Mouse (Mus musculus) granulocyte monocyte progenitor cell, adult 5-6 weeks (primary cell): ENCODE measurements around the gene Prkaa1. TPM values are rescaled to one million over a fixed set of nuclear protein-coding genes. Genes with fewer than 3 reads are reported as not detected.

Experiments used
- ATAC-seq: replicated peaks from 2 replicates; pipeline ENCODE4 v1.8.0; 2016; ENCODE audit warnings: mild to moderate bottlenecking, moderate TSS enrichment, inconsistent platforms; ENCODE audit not compliant: poor library complexity, severe bottlenecking
- total RNA-seq, 2 experiments: library from RNA; stranded (forward) in 1 of 2; stranded (reverse) in 1 of 2; fragments of 200-712, 200-1000 nt in 1 of 2; fragments of >200 nt in 1 of 2; fragmentation: Nextera tagmentation in 1 of 2; gene quantifications; 2 replicates each; pipeline ENCODE4 v1.2.3; 2014 to 2017

Gene Prkaa1
- total RNA-seq (2014; fragmentation: Nextera tagmentation) = 19.1 and 19.2 TPM in 2 replicates
- 19.2 and 21.1 TPM in 2 replicates for total RNA-seq (2017)

DNA sequence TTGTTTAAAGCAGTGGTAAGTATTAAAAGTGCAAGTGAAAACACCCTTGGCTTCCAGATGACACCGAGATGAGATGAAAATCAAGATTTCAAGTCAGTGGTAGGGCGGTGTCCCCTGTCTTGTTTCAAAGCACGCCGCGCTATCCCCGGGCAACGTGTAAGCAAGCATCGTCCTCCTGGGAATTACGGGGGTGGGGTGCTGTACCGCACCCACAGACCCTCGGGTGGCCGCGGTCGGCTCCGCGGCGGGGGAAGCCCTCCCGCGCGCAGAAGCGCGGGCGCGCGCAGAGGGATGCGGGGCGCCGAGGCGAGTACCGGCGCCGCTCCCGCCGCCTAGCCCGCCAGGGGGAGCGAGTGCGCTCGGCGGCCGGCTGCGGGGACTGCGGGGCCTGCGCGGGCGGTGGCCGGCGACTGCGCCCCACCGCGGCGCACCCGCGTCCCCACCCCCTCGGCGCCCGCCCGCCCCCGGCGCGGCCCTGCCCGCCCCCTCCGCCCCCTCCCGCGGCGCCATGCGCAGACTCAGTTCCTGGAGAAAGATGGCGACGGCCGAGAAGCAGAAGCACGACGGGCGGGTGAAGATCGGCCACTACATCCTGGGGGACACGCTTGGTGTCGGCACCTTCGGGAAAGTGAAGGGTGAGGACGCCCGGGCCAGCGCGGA, at the start of gene Prkaa1:
Gene Prkaa1, plus strand, starts transcription at position 501 of the 660 bp plus-strand sequence.
- peak; percentile 75 for ATAC-seq

DNA sequence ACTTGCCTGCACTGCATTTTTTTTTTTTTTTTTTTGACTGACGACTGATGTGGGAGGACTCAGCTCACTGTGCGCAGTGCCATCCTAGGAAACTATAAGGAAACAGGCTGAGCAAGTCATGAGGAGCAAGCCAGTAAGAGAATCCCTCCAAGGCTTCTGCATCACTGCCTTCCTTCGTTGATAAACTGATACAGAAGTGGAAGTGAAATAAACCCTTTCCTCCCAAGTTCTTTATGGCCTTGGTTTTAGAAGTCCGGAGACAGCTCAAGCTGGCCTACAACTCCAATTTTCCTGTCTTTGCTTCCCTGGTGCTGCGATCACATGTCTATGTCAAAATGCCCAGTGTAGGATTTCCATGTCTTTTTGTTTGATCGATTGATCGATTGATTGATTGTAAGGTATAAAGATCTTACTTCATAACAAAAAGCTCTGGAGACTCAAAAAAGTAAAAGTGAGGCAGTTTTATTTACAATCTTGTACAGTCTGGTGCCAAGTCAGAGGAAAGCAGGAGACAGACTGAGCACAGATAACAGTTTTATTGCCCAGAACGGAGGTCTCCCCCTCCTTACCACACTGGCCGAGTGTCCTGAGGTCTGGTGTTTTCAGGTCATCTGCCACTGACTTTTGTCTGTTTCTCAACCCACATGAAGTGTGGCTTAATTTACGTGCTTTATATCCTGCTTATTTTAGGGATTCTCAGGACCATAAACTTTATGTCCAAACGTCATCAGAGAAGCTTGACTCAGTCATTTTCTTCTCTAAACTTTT, 47.9 kb upstream of the Prkaa1 start:
- ATAC-seq = no peak

DNA sequence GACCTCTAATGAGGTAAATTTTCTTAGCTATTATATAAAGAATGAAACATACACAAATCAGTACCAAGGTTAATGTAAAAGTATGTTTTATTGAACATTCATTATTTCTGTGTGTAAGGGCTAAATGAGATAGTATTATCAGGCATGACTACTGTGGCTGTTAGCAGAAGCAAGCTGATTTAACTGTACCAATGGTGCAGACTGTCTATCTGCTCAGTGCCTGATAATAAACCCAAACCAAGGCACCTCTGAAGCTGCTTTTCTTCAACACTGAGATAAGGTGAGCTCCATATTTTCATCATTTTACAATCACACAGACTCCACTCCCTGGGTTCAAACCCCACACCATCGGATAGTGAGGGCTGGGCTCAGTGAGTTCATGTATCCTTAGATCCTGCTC, 46.3 kb upstream of the Prkaa1 start:
- no peak for ATAC-seq

DNA sequence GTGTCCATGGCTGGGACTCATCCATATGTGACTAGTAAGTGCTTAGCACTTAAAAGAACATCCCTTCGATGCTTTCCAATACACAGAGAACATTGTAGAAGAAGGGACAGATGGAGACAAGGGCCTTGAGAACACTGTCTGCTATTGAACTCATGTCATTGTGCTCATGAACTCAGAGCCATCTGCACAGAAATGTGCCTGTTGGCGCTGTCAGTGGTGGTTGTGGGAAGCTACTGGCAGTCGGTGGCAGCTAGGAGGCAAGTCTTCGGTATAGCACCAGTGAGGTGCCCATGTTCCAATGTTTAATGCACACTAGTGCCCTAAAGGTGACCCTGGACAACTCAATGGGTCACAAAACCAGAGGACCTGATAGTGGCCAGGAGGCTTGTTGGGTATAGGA, 41.3 kb upstream of the Prkaa1 start:
- ATAC-seq = no peak

DNA sequence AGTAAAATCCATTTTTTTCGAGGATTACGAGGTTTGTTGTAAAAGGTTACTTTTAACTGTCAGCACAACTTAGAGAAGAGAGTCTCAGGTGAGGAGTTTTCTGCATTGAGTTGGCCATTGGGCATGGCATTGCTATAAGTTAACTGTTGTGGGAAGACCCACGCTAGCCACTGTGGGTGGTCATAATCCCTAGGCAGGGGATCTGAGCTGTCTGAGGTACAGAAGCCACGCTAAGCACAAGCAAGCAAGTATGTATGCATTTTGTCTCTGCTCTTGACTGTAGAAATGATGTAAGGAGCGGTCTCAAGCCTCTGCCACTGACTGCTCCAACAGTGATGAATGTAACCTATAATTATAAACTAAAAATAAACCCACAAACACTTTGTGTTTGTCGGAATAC, 37.8 kb upstream of the Prkaa1 start:
- ATAC-seq = no peak

DNA sequence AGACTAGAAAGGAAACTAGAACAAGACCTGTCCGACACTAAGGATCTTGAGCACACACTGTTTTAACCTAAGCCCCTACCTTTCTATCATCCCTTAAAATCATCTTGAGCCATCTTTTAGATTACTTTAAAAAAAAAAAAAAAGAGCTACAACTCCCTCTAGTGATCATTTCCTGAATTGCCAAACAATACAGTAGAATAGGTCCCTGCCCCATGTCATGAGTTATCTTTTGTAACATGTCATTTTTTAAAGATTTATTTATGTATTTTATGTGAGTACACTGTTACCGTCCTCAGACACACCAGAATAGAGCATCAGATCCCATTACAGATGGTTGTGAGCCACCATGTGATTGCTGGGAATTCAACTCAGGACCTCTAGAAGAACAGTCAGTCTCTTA, 37.4 kb upstream of the Prkaa1 start:
- ATAC-seq = peak; percentile 50

DNA sequence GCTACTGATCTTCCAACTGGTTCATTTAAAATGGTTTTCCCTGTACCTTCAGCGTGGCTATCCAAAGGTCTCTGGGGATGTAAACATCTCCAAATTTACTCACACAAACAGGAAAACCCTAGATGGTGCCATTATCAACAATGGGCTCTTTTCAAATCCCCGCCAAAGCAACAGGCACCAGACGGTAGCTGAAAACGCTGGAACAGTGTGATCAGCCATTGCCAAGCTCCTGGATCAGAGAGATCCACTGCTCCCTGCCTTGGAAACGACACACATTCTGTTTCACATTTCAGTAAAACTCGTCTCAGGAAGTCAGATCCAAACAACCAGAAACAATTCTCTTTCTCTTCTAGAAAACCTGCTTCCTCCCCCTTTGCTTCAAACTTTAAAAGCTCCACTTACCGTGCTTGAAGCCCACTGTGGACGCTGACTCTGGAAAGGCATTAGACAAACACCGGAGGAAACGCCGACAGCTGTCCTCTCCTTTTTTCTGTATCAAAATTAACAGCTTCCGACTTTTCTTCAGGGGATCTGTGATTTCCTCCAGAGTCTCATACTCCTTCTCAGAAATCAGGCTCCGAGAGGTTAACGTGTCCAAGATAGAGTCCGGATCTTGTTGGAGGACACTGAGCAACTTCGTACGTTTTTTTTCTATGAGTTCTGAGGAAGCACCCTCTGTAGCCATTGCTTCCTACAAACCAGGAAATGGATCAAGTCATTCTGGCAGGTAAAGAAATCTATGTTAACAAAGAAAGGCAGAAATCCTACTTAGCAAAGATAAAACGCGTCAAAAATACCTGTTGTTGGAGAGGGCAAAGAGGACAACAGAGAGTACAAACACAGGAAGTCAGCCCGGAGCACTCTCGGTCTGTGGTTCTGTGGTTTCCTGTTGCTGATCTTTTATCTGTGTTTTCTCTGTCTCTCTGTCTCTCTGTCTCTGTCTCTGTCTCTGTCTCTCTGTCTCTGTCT, 35.7 kb upstream of the Prkaa1 start, which contains the start of gene Card6:
Gene Card6, minus strand, starts transcription at position 854 of the 969 bp plus-strand sequence.
- ATAC-seq = peak; percentile 83

DNA sequence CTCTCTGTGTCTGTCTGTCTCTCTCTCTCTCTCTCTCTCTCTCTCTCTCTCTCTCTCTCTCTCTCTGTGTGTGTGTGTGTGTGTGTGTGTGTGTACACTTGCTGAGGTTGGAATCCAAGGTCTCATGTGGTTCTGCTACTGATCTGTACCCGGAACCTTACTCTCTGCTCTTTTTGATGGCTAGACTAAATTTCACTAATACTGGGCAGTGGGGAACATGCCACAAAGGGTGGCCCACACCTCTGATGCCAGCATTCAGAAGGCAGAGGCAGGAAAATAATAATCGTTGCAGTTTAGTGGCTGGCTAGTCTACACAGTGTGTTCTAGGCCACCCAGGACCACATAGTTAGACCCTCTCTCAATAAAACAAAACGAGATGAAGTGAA, 35.0 kb upstream of the Prkaa1 start:
- ATAC-seq = peak; percentile 20

DNA sequence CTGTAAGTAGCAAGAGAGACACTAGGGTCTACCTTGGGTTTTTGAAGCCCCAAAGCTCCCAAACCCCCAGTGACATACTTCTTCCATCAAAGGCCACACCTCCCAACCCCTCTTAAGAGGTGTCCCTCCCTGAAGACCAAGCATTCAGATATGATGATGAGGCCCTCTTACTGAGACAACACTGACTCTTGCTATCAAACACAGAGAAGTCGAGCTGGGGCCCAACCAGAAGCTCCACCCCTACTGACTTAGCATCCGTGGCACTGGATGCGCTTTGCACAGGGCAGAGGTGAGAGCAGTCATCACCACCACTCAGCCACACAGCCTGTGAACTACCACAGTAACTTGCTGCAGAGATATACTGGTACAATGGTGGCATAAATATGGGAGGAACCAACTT, 31.0 kb upstream of the Prkaa1 start:
- no peak for ATAC-seq

DNA sequence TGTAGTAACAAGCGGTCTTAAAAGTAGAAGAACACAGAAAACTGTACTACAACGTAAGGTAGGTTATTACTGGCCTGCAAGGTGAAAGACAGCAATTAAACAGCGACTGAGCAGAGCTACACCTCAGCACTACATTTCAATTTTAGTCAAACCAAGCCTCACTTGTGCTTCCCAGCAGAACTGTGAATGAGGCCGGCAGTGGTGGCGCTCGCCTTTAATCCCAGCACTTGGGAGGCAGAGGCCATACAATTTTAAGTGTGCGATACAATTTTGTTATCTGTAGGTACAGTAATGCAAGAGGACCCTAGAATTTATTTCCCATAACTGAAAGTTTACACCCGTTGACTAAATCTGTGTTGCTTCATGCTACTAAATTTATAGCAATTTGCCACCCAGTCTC, 28.5 kb upstream of the Prkaa1 start:
- no peak for ATAC-seq

DNA sequence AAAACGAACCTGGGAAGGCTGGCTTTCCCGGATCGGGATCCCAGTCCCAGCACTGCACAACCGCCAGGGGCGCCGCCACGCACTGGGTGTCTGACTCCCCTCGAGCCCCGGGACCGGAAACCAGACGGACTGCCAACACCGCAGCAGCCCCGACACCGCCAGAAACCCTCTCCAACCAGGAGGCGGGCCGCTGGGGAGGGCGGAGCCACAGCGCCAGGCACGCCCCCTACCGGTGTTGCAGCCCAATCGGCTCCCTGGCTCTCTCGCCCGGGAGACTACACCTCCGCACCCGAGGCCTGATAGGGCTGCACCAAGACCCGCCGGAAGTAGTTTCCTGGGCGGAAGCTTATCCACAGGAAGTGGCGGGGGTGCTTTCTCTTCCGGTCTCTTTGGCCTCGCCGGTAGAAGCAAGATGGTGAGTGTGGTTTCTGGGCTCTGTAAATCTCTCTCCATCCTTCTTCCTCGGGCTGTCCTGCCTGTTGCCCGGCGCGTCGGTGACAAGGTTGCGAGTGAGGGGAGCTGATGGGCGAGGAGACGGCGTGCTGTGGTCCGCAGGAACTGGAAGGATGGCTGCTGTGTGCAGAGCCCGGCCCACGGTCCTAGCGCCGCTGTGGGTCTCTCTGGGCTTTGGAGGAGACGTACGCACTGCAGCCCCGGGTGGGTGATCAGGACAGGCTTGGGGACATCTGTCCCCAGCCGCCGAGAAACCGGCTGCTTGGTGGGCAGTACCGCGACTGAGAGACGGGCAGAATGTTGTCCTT, 27.2 kb upstream of the Prkaa1 start, which contains the start of gene Rpl37:
Gene Rpl37, plus strand, starts transcription at position 376 of the 761 bp plus-strand sequence.
- ATAC-seq = peak; percentile 94

DNA sequence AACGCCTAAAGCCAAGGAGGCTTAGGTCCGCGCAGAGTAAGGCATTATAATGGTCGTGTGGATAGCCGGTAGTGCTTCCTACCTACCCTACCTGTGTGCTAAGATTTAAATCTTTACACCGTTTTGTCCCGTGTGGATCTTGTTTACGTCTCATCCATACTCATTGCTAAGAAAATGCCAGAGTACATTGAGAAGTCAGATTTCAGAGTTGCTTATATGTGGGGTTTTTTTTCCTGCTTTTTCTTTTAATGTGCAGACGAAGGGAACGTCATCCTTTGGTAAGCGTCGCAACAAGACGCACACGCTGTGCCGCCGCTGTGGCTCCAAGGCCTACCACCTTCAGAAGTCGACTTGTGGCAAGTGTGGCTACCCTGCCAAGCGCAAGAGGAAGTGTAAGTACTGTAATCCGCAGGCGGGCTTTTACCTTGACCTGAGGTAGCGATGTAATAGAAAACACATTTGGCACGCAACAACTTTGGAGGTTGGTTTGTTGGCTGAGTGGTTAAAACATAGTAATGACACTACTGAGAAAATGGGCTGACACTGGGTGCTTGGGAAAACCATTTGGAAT, 26.5 kb upstream of the Prkaa1 start:
- peak; percentile 13 for ATAC-seq

DNA sequence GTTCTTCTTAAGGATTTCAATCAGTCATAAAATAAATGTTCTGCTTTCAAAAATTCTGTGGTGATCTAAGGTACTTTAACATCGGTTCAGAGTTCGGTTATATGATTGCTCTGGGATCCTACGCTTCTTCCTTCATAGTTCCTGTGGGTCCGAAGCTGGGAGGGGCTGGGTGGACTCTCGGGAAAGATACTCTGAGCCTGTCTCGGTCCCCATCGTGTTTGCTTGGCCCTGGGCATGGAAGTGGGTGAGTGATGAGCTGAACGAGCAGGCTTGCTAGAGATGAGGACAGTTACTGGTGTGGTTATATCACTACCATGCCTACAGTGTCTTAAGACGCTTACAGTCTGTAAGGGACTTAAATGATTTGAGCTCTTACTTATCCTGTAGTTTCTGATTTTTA, 25.0 kb upstream of the Prkaa1 start:
- ATAC-seq = no peak

DNA sequence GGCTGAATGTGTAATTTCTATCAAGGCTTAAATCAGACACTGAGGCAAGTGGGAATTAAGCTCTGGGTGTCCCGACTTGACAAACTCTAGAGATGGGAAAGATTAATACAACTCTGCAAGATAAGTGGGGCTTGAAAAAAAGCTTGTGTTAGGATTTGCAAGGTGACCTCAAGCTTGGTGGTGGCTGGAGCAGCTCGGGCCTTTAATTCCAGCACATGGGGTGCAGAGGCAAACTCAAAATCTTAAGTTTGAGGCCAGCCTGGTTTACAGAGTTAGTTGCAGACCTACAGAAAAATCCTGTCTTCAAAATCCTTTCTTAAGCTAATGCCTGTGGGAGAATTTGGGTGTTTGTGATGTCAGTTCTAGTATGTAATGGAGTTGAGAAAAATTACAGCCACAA, 24.5 kb upstream of the Prkaa1 start:
- no peak for ATAC-seq

DNA sequence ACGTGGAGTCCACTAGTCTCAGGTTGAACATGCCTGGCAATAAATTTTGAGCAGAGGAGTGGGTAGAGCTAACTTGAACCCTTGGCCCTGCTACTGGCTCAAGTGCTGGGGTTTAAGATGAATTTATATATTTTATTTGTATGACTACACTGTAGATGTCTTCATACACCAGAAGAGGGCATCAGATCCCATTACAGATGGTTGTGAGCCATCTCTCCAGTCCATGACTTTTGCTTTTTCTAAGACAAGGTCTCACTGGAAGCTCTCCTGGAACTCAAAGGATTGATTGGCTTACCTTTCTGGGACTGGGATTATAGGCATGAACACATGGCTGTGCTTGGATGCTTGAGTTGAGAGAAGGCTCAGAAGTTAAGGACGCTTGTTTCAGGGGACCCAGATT, 24.0 kb upstream of the Prkaa1 start:
- no peak for ATAC-seq

DNA sequence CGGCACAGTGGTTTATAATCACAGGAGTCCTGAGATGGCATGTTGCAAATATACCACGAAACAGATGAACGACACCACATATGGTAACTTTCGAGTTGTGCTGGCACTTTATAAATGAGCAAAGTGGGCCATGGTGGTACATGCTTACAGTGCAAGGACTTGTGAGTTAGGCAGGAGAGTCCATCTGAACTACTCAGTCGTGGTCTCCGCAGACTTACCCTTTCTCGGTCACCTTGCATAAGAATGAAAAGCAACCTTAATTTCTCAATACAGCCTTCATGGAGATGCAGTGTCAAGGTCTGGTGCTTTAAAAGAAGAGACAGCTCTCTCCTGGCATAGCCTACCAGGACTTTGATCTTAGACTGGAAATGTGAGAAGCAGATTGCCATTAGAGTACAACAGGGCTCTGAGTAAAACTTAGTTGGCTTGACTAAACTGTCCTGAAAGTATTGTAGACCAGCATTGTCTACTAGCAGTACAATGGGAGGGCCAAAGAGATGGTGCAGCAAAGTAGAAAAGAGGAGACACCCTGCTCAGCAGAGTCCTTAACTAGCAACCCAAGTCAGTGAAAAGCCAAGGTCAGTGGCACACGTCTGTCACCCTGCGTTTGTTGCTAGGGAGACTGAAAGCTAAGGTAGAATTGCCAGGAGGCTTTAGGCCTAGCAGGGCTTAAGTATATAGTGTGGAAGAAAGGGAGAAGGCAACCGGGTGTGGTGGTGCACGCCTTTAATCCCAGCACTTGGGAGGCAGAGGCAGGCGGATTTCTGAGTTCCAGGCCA, 21.9 kb upstream of the Prkaa1 start:
- ATAC-seq = no peak

DNA sequence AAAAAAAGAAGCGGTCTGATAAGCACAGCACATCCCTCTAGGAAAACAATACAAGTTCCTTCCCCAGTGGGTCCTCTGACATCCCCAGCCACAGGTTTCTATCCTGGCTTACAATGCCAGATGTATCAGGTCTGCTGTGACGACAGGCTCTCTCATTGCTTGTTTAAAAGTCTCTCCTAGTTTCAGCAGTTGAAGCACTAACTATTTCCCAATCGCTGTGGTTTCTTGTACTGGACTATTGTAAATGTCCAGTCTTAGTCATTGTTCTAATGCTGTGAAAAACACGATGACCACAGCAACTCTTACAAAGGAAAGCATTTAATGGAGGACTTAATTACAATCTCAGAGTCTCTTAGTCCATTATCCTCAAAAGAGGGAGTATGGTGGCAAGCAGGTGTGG, 17.2 kb upstream of the Prkaa1 start:
- peak; percentile 72 for ATAC-seq

DNA sequence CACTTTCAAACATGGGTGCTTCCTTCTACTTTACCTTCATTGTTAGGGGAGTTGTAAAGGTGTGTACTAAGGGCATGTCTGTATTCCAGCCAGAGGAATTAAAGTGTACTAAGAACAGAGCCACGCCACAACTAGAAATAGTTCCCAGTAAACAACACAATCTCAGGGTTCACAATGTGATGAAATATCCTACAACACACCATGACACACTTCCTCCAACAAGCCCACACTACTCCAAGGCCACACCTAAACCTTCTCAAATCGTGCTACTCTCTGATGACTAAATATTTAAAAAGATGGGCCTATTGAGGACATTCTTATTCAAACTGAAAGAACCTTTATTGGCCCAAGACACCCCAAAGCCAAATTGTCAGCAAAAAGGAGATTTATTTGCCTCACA, 16.2 kb upstream of the Prkaa1 start:
- ATAC-seq = 0 out of 2 replicates have a peak, but pooled peaks have one; percentile 13
